Mouse (Mus musculus) neural tube, embryonic 15.5 days (tissue): ENCODE results near the gene Dip2b. TPM values are rescaled to one million over a fixed set of nuclear protein-coding genes. Genes with fewer than 3 reads are reported as not detected.

Experiments
- ATAC-seq: fragments of 200-750 bp; cut with Nextera tagmentation; 2 replicates; pipeline ENCODE4 v1.8.0; 2017; ENCODE audit warnings: mild to moderate bottlenecking, moderate TSS enrichment, moderate library complexity; ENCODE audit not compliant: low FRiP score
- H3K27ac ChIP-seq: fragments of 300-500 bp; sonication (generic); replicated peaks from 2 replicates; pipeline ENCODE4 v1.5.1; 2015; ENCODE audit warnings: mild to moderate bottlenecking, inconsistent platforms
- H3K27me3 ChIP-seq: fragments of 300-500 bp; sonication (generic); replicated peaks from 2 replicates; pipeline ENCODE4 v1.6.1; 2015; ENCODE audit warnings: inconsistent platforms
- H3K36me3 ChIP-seq: fragments of 300-500 bp; sonication (generic); 2 replicates; pipeline ENCODE4 v1.6.1; 2015; ENCODE audit warnings: inconsistent platforms
- H3K4me1 ChIP-seq: fragments of 300-500 bp; sonication (generic); 2 replicates; pipeline ENCODE4 v1.6.1; 2015; ENCODE audit warnings: inconsistent platforms
- H3K4me2 ChIP-seq: fragments of 300-500 bp; sonication (generic); 2 replicates; pipeline ENCODE4 v1.6.1; 2015; ENCODE audit warnings: inconsistent platforms, mild to moderate bottlenecking, moderate library complexity
- H3K4me3 ChIP-seq: fragments of 300-500 bp; sonication (generic); replicated peaks from 2 replicates; pipeline ENCODE4 v1.5.1; 2015; ENCODE audit warnings: mild to moderate bottlenecking, inconsistent platforms
- H3K9ac ChIP-seq: fragments of 300-500 bp; sonication (generic); replicated peaks from 2 replicates; pipeline ENCODE4 v1.6.1; 2015; ENCODE audit warnings: mild to moderate bottlenecking, inconsistent platforms
- H3K9me3 ChIP-seq: fragments of 300-500 bp; sonication (generic); replicated peaks from 2 replicates; pipeline ENCODE4 v1.6.1; 2016; ENCODE audit warnings: inconsistent platforms
- WGBS: fragments of 180-500 bp; shearing (Covaris S2); methylation state at CpG from one replicate; pipeline ENCODE4 v1.1.7; 2015; ENCODE audit warnings: mixed read lengths; 5-methylcytosine and 5-hydroxymethylcytosine counted together
- polyA plus RNA-seq: library from polyadenylated mRNA; unstranded; fragments of >200 nt; fragmentation: Nextera tagmentation; extraction: Ambion mirVana; gene quantifications from 2 replicates; pipeline ENCODE4 v1.2.1, GENCODE M21; 2015

Dip2b gene
- polyA plus RNA-seq, 1 experiment from 2014 or later: 14.0 TPM

DNA sequence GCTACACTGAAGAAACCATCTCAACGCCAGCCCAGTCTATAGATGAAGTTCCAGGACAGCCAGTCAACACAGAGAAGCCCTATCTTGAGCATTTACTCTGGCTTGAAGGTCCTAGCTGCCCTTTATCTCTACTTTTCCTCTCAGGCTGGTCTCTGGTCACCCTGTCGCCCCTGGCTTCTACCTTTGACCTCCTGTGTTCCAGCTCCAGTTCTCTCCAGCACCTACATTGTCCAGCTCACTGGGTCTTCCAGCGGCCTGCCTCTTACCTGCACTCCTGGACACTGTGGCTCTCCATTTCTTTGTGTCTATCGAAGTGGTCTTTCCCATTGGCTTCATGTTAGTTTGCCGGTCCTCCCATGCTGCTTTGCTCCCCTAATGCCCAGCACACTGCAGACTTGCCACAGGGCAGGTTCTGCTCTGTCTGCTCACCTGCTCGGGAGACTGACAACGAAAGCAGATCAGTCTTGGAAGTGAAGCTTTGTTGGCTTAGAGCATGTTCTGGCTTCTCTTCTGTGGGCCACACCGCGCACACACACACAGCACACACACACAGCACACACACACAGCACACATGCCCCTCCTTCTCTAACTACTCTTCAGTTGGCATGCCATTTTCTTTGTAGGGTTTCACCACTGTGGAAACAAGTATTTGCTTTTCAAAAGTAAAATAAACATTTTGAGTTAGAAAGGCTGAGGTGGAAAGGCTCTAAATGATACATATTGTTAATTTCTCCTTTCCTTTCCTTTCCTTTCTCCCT, 35.4 kb downstream of the Dip2b start:
- 82% methylated on average over 9 of the region's 9 CpGs for WGBS
- no peak overlapping the region for H3K27ac ChIP-seq
- H3K27me3 ChIP-seq: no peaks in the 10 kb centered on the region
- H3K36me3 ChIP-seq: no peaks in the 10 kb centered on the region
- H3K9ac ChIP-seq: no peak overlapping the region
- no peaks in the 10 kb centered on the region for H3K9me3 ChIP-seq
- H3K4me1 ChIP-seq: peaks cover 42% of the 10 kb centered on the region
- no peak overlapping the region for H3K4me3 ChIP-seq
- no peak for ATAC-seq
- H3K4me2 ChIP-seq: no peak overlapping the region

DNA sequence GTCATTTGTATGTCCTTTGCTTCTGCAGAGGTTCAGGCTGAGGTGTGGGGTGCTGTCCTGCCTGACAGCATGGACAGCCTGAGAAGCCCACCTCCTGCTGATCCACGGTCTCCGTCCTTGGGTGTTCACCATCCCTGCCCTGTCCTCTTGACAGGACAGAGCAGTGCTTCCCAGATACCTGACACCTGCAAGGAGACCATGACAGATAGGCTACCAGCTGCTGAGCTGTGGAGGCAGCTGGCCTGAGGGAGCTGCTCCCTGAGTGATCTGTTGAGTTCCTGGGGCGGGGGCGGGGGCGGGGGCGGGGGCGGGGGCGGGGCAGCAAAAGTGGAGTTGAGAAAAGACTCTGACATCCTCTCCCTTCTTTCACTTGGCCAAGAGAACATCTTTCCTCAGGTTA, 36.3 kb downstream of the Dip2b start:
- H3K4me3 ChIP-seq: no peak overlapping the region
- H3K4me1 ChIP-seq: peaks cover 42% of the 10 kb centered on the region
- no peaks in the 10 kb centered on the region for H3K27me3 ChIP-seq
- H3K27ac ChIP-seq: no peak overlapping the region
- H3K9me3 ChIP-seq: no peaks in the 10 kb centered on the region
- 39% methylated on average over 7 of the region's 8 CpGs for WGBS
- H3K4me2 ChIP-seq: no peak overlapping the region
- ATAC-seq: no peak
- H3K9ac ChIP-seq: no peak overlapping the region
- no peaks in the 10 kb centered on the region for H3K36me3 ChIP-seq

DNA sequence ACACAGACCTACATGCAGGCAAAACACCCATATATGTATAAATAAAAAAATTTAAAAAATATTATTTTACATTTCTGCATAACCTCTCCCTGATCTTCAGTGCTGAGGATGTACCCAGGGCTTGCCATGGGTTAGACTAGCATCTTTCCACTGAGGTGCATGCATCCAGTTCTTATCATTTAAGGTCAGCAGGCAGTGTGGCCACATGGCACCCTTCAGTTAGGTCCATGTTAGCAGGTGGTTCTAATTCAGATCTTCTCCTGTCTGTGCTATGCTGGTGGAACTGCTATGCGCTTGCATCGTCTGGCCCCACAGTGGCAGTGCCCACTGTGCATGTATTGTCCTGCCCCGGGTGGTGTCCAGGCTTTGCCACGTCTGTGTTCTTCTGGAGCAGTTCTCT, 37.9 kb downstream of the Dip2b start:
- Histone ChIP-seq H3K27ac (no peak overlapping the region), H3K27me3 (no peaks in the 10 kb centered on the region), H3K9ac (no peak overlapping the region), H3K4me2 (no peak overlapping the region), H3K36me3 (no peaks in the 10 kb centered on the region), H3K9me3 (no peaks in the 10 kb centered on the region), H3K4me3 (no peak overlapping the region), H3K4me1 (peaks cover 45% of the 10 kb centered on the region)
- WGBS: 81% methylated on average over 4 of the region's 4 CpGs
- no peak for ATAC-seq

DNA sequence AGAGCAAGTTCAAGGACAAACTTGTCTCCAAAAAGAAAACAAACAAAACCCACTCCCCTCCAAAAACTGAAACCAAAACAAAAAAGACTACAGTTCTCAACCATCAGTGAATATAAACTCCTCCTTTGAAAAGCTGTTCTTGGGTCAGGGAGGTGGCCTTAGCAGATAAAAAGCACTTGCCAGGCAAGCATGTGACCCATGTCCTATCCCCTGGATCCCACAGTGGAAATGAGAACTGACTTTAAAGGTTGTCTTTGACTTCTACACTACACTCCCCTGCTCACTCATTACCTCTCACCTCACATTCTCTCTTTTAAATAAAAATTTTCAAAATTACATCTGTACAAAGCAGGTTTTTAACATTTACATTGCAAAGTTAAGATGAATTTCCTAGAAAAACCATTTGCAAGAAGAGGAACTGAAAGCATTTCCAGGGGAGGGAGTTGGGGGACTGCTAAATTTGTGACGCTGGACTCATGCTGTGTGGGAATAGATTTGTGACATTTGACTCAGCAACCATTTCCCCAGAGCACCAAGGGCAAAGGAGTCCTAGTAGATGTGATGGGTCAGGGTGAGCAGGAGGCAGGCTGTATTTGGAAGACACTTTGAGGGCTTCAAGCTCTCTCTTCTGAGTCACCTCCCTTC, 42.5 kb downstream of the Dip2b start:
- H3K36me3 ChIP-seq: no peaks in the 10 kb centered on the region
- 41% methylated on average over 1 of the region's 1 CpGs for WGBS
- H3K4me3 ChIP-seq: no peak overlapping the region
- 0 out of 2 replicates have a peak overlapping the region, but pooled peaks have one; percentile 28 for H3K27ac ChIP-seq
- no peaks in the 10 kb centered on the region for H3K27me3 ChIP-seq
- no peaks in the 10 kb centered on the region for H3K9me3 ChIP-seq
- no peak overlapping the region for H3K4me2 ChIP-seq
- H3K4me1 ChIP-seq: peaks cover 37% of the 10 kb centered on the region
- no peak for ATAC-seq
- H3K9ac ChIP-seq: no peak overlapping the region

DNA sequence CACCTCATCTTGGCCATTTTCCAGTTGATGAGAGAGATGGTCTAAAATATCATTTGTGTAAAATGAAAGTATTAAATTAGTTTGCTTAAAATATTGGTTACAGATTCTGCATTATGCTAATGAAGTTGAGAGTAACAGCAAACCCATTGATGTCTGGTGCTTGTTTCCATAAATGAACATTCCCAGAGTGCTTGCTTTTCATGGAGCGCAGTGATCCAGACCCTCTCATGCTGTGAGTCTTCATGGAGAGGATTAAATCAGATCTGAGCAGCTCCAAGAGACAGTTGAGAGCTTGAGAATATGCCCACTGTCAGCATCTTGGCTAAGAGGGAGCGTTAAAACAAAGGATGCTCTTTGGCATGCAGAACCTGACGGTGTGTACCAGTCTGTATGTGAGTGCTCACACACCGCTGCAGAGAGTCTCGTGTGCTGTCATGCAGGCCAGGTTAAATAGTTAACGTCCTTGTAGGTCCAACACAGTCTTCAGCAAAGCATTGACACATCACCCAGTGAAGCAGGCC, 43.1 kb downstream of the Dip2b start:
- Histone ChIP-seq H3K4me3 (no peak overlapping the region), H3K4me2 (no peak overlapping the region), H3K4me1 (peaks cover 32% of the 10 kb centered on the region), H3K9me3 (no peaks in the 10 kb centered on the region), H3K36me3 (no peaks in the 10 kb centered on the region), H3K27ac (peak overlapping the region; percentile 39), H3K27me3 (no peaks in the 10 kb centered on the region), H3K9ac (no peak overlapping the region)
- ATAC-seq: peak; percentile 20; the same call in 1 of the 2 replicates
- 52% methylated on average over 6 of the region's 6 CpGs for WGBS

- peak overlapping the region; percentile 39 for H3K27ac ChIP-seq
- H3K4me1 ChIP-seq: peaks cover 28% of the 10 kb centered on the region
- no peak for ATAC-seq
- no peak overlapping the region for H3K4me2 ChIP-seq
- H3K27me3 ChIP-seq: no peaks in the 10 kb centered on the region
- H3K9ac ChIP-seq: no peak overlapping the region
- H3K9me3 ChIP-seq: no peaks in the 10 kb centered on the region
- WGBS: 75% methylated on average over 8 of the region's 8 CpGs
- no peak overlapping the region for H3K4me3 ChIP-seq
- H3K36me3 ChIP-seq: no peaks in the 10 kb centered on the region
Observed at GRCm38 (mm10) chr15:100082052-100082451, 43.6 kb downstream of the Dip2b start.

DNA sequence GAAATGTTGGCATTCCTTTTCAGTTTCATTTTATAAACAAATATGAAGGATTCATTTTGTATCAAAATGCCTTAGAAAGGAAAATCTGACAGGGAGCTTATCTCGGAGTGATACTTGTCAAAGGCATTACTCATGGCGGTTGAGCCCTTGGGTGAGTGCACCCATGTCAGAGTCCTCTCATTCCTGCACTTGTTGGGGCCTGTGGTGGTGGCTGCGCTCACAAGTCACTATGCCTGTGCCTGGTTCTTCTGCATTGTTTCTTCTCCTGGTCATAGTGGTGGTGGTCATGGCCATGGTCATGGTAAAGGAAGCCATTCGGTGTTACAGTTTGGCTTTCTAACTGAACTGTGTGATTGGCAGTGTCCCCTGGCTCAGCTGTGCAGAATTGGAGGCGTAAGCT, 44.3 kb downstream of the Dip2b start:
- WGBS: 93% methylated on average over 5 of the region's 5 CpGs
- H3K36me3 ChIP-seq: no peaks in the 10 kb centered on the region
- no peaks in the 10 kb centered on the region for H3K9me3 ChIP-seq
- H3K27ac ChIP-seq: no peak overlapping the region
- H3K27me3 ChIP-seq: no peaks in the 10 kb centered on the region
- no peak overlapping the region for H3K4me2 ChIP-seq
- no peak for ATAC-seq
- peaks cover 30% of the 10 kb centered on the region for H3K4me1 ChIP-seq
- H3K4me3 ChIP-seq: no peak overlapping the region
- no peak overlapping the region for H3K9ac ChIP-seq

- Histone ChIP-seq H3K27me3 (no peaks in the 10 kb centered on the region), H3K4me2 (no peak overlapping the region), H3K27ac (no peak overlapping the region), H3K4me3 (no peak overlapping the region), H3K9ac (no peak overlapping the region), H3K4me1 (peaks cover 37% of the 10 kb centered on the region), H3K36me3 (no peaks in the 10 kb centered on the region), H3K9me3 (no peaks in the 10 kb centered on the region)
- 75% methylated on average over 6 of the region's 6 CpGs for WGBS
- ATAC-seq: no peak
Observed at GRCm38 (mm10) chr15:100083882-100084281, 45.4 kb downstream of the Dip2b start.

DNA sequence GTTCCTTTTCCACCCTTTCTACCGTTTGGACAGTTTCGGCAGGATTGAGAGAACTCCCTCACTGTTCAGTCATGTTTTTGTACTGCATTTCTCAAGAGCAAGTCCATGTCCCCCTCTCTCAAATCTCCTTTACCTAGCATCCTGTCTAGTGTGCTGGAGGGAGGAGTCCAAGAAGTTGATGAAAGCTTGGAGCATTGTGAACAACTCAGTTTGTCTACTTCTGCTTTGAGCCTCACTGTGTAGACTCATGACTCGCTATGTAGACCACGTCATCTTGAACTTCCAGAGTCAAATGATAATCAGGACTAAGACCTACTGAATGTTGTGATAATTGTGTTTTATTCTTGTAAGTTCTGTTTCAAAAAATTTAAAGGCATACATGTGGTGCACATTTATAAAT, 46.4 kb downstream of the Dip2b start:
- peaks cover 42% of the 10 kb centered on the region for H3K4me1 ChIP-seq
- no peaks in the 10 kb centered on the region for H3K36me3 ChIP-seq
- no peak for ATAC-seq
- no peak overlapping the region for H3K27ac ChIP-seq
- WGBS: 92% methylated on average over 4 of the region's 4 CpGs
- H3K27me3 ChIP-seq: no peaks in the 10 kb centered on the region
- H3K4me2 ChIP-seq: no peak overlapping the region
- no peak overlapping the region for H3K4me3 ChIP-seq
- no peaks in the 10 kb centered on the region for H3K9me3 ChIP-seq
- no peak overlapping the region for H3K9ac ChIP-seq

DNA sequence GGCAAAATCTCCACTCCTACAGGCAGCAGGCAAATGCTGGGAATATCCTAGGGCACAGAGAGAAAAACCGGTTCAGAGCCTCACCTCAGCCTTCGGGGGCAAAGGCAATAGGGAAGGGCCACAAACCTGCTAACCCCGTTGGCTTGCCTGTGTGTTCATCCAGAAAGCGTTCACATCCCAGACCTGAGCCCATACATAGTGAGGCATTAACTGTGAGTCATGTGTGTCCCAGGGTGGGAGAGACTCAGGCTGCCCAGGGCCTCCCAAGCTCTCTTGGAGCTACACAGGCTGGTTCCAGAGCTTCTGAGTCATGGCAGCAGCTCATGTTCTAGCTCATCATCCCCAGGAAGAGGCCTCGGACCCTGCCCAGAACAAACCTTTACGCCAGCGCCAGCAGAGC, 49.6 kb downstream of the Dip2b start:
- no peak overlapping the region for H3K27ac ChIP-seq

DNA sequence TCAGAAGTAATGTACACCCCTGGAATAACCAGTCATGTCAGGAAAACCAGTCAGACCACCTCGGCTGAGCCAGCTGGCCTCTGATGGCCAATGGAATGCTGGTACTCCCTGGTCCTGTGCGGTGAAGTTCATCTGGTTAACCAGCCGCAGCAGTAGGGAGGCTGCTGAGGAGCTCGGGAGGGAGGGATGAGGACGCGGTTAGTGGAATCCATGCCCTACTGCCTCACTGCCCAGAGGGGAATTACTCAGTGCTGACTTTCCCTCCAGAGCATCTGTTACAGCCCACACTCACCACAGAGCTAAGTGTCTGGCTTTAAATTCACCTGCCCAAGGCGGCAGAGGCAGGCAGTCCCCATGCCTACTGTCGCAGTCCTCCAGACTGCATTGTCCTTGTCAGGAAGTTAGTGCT, 51.2 kb downstream of the Dip2b start:
- H3K4me2 ChIP-seq: peak overlapping the region; percentile 13
- H3K36me3 ChIP-seq: no peaks in the 10 kb centered on the region
- H3K9me3 ChIP-seq: no peaks in the 10 kb centered on the region
- WGBS: 21% methylated on average over 8 of the region's 8 CpGs
- H3K4me3 ChIP-seq: no peak overlapping the region
- peaks cover 36% of the 10 kb centered on the region for H3K4me1 ChIP-seq
- no peaks in the 10 kb centered on the region for H3K27me3 ChIP-seq
- 0 out of 2 replicates have a peak, but pooled peaks have one; percentile 58 for ATAC-seq
- H3K9ac ChIP-seq: 0 out of 2 replicates have a peak overlapping the region, but pooled peaks have one; percentile 28
- H3K27ac ChIP-seq: peak overlapping the region; percentile 69

More for the DNA sequence above, 49.6 kb downstream of the Dip2b start:
- H3K27me3 ChIP-seq: no peaks in the 10 kb centered on the region
- WGBS: 91% methylated on average over 7 of the region's 7 CpGs
- no peak for ATAC-seq
- peaks cover 41% of the 10 kb centered on the region for H3K4me1 ChIP-seq
- no peaks in the 10 kb centered on the region for H3K36me3 ChIP-seq
- H3K9ac ChIP-seq: no peak overlapping the region
- H3K4me3 ChIP-seq: no peak overlapping the region
- no peaks in the 10 kb centered on the region for H3K9me3 ChIP-seq
- no peak overlapping the region for H3K4me2 ChIP-seq

DNA sequence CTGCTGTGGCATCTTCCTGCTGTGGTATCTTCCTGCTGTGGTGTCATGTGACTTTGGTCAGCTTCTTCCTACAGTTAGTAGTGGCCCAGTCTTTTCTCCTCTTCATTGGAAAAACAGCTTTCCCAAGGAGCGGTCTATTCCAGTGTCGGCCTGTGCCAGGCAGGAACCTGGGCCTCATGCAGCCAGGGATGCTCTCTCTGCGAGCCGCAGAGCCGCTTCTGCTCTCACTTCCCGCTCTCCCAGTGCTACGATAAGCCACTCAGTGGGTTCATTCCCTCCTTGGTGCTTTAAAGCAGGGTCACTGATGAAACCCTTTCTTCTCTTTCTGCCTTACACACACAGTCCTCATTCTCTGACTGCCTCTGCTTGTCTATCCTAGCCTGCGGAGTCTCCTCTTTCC, 53.4 kb downstream of the Dip2b start:
- Histone ChIP-seq H3K27me3 (no peaks in the 10 kb centered on the region), H3K9ac (no peak overlapping the region), H3K4me3 (no peak overlapping the region), H3K4me2 (peak overlapping the region; percentile 11; the same call in 1 of the 2 replicates), H3K9me3 (no peaks in the 10 kb centered on the region), H3K36me3 (no peaks in the 10 kb centered on the region), H3K4me1 (peaks cover 36% of the 10 kb centered on the region), H3K27ac (peak overlapping the region; percentile 3)
- no peak; the same call in 1 of the 2 replicates for ATAC-seq
- WGBS: 56% methylated on average over 8 of the region's 8 CpGs
